ENCODE assay signal across 23 mouse cellular contexts in genomic region chr7:16851636-16852035, GRCm38 (mm10). TPM values are rescaled to one million over a fixed set of nuclear protein-coding genes. Genes with fewer than 3 reads are reported as not detected.
"Had no signal": no experiment of that assay in that cellular context is flagged by ENCODE, and none has a peak within 500 bp of the region (broad histone marks: within the 10 kb centered on the region; RNA-seq: fewer than 3 reads in every experiment).

No protein-coding gene starts in this region.

- H3K27ac ChIP-seq: layer of hippocampus, adult 2 months; limb, embryonic 10.5 days; limb, embryonic 13.5 days; lung, embryonic 15.5 days; midbrain, embryonic 10.5 days; midbrain, embryonic 15.5 days; neural tube, embryonic 13.5 days; stomach, embryonic 15.5 days had no signal

- H3K27me3 ChIP-seq: limb, embryonic 13.5 days; lung, embryonic 15.5 days; megakaryocyte, embryonic 14.5 days; midbrain, embryonic 15.5 days; neural tube, embryonic 13.5 days; stomach, embryonic 15.5 days had no signal

- H3K9me3 ChIP-seq: limb, embryonic 10.5 days; limb, embryonic 13.5 days; lung, embryonic 15.5 days; megakaryocyte, embryonic 14.5 days; midbrain, embryonic 10.5 days; midbrain, embryonic 15.5 days; neural tube, embryonic 13.5 days; stomach, embryonic 15.5 days had no signal

- H3K9ac ChIP-seq: limb, embryonic 13.5 days; lung, embryonic 15.5 days; midbrain, embryonic 15.5 days; neural tube, embryonic 13.5 days; stomach, embryonic 15.5 days had no signal

- H3K4me1 ChIP-seq: limb, embryonic 10.5 days; limb, embryonic 13.5 days; lung, embryonic 15.5 days; midbrain, embryonic 10.5 days; midbrain, embryonic 15.5 days; neural tube, embryonic 13.5 days; stomach, embryonic 15.5 days had no signal

- DNase-seq: kidney, adult 18-20 months; kidney, adult 9 months; kidney, postnatal 25 days; layer of hippocampus, adult 9-11 months; liver; lung, adult 18-20 months; lung, postnatal 10 days; lung, postnatal 36 days; retina, postnatal 1 day; right cerebral cortex, postnatal 25 days; spleen, adult 18-20 months; thymus, postnatal 25 days had no signal

- ATAC-seq: intestine, embryonic 16.5 days; midbrain, embryonic 15.5 days had no signal

- H3K4me2 ChIP-seq: limb, embryonic 13.5 days; lung, embryonic 15.5 days; midbrain, embryonic 15.5 days; neural tube, embryonic 13.5 days; stomach, embryonic 15.5 days had no signal

- H3K4me3 ChIP-seq: layer of hippocampus, adult 2 months; limb, embryonic 10.5 days; limb, embryonic 13.5 days; lung, embryonic 15.5 days; megakaryocyte, embryonic 14.5 days; midbrain, embryonic 10.5 days; midbrain, embryonic 15.5 days; neural tube, embryonic 13.5 days; stomach, embryonic 15.5 days had no signal

RNA-seq across cellular contexts. Expression of gene Gng8, which starts 40.0 kb away (rescaled TPM):
- total RNA-seq: neutrophil, adult 5-6 weeks had no signal
